Mouse (Mus musculus) left cerebral cortex, adult 18-20 months (tissue): ENCODE results near the gene Hagh. TPM values are rescaled to one million over a fixed set of nuclear protein-coding genes. Genes with fewer than 3 reads are reported as not detected.

Experiments used
- DNase-seq, 2 experiments: peaks; one replicate each; pipeline ENCODE4 v3.0.0; 2021 to 2022; ENCODE audit warnings: low spot score in 2 of 2, mixed read lengths in 1 of 2
- long read RNA-seq, 2 experiments: library from polyadenylated mRNA; stranded (forward); transcript quantifications; one replicate each; pipeline ENCODE4 v2.0.0; 2021
- total RNA-seq, 2 experiments: library from RNA; stranded (reverse); gene quantifications; 2 replicates each; pipeline ENCODE4 v1.2.3; 2021

The Hagh gene
- 100 to 1,000 TPM; 136 to 146 TPM for total RNA-seq
- long read RNA-seq, experiment 1, transcript Hagh-202 (9 exons, 1,191 nt): major isoform, 136 of 151 reads
- long read RNA-seq, experiment 1, partial matches to known transcripts: 7 of 151 reads
- long read RNA-seq, experiment 1, other reads (novel, unspliced or antisense): 8 of 151 reads
- long read RNA-seq, experiment 2, transcript Hagh-202 (9 exons, 1,191 nt): major isoform, 127 of 146 reads
- long read RNA-seq, experiment 2, partial matches to known transcripts: 2 of 146 reads
- long read RNA-seq, experiment 2, other reads (novel, unspliced or antisense): 17 of 146 reads

DNA sequence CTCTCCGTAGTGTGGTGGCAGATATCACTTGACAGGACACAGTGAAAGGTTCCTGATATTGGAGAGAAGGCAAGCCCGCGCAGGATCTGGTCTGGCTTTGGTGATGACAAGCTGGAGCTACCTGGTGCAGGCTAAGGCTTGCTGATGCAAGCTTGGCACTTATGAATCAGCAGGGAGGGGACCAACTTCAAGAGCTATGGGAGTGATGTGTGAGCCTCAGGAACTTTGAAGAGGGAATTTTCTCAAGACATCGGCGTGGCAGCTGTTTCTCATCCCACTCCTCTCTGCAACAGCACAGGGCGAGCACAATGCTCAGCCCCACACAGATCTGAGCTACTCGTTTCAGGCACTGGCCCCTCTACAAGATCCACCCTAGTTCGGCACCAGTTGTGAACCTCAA is at the start of gene Hagh:
TSS of gene Hagh (plus strand) at position 302 of the 400 bp plus-strand sequence.
- DNase-seq: no peak

DNA sequence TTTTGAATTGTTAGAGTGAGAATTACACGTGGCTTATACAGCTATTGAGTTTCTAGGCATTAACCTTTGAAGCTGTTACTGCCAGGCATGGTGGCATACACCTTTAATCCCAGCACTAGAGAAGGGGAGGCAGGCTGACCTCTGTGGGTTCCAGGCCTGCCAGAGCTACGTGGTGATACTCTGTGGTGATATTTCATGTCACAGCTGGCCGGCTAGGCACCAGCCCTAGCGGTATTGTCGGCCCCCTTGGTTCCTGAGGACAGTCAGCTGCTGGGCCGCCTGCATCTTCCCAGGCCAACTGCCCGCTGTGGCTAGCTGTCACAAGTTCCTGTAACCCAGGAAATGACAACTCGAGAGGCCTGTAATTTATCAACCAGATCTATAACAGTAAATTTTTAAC is 47.8 kb upstream of the Hagh start:
- DNase-seq: no peak

DNA sequence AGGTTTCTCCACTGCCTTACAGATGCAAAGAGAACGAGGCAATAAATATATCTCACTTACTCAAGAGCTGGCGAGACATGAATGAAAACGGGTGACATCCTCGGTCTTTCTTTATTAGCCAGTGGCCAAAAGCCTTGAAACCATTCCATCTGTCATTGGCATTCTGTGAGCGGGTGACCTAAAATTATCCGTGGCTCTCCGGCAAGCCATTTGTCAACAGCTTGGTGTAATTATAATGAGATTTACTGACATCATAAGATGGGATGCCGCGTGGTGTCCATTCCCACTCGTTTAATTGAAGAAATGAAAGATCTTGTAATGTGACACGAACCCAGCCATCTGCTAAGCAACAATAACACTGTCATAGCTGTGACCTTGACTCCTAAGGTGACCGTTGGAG is 45.2 kb upstream of the Hagh start:
- DNase-seq: no peak

DNA sequence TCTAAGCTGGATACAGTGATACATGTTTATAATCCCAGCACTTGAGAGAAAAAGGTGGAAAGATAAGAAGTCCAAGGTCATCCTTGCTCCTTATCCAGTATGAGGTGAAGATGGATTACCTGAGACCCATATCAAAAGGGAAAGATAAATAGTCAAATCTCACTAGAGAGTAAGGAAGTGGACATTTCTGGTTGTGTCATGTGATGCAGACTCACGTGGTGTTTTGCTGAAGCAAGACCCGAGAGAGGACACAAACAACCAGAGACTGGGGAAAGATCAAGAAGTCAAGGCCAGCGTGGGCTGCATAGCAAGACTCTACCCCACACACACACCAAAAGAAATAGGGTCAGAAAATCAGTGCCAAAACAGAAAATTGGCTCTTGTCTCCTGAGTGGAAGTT is 43.0 kb upstream of the Hagh start:
- DNase-seq: no peak

DNA sequence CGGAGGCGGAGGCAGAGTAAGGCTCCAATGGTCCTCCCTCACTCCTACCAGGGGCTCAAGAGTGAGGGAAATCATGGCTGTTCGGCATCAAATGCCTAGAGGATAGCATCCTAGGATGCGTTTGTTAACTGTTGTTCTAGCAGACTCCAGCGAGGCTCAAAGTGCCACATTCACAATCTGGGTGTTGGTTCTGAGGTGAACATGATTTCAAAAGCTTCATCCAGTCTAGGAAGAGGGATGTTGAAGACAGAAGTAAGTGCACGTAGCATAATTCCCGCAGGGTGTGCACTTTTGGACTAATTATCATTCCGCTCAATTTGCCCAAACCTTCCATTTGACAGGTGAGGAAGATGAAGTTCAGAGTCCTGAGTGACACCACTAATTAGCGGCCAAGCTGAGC is 41.7 kb upstream of the Hagh start:
- no peak for DNase-seq

DNA sequence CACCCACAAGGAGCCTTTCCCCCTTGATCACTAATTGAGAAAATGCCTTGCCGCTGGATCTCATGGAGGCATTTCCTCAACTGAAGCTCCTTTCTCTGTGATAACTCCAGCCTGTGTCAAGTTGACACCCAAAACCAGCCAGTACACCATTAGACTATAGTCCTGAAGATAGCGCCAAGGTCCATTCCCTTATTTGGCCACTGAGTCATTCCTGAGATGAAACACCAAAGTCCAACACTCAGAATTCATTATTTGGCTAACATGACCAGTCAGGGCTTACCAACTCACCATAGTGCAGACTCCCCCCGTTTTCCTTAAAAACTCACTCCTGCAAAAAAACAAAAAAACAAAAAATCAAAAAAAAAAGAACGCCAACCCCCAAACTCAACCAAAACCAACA is 40.5 kb upstream of the Hagh start:
- no peak for DNase-seq

DNA sequence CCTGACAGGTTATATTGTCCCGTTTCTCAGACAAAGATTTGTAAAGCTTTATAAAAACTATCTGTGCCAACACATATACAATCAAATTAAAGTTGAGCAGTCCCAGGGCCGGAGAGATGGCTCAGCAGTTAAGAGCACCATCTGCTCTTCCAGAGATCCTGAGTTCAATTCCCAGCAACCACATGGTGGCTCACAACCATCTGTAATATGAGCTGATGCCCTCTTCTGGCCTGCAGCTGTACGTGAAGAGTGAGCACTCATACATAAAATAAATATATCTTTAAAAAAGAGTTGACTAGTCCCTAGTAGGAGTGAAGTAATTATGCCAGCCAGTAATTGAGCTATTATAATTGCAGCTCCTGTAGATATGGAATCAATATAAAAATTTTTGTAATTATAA is 39.4 kb upstream of the Hagh start:
- DNase-seq: no peak

DNA sequence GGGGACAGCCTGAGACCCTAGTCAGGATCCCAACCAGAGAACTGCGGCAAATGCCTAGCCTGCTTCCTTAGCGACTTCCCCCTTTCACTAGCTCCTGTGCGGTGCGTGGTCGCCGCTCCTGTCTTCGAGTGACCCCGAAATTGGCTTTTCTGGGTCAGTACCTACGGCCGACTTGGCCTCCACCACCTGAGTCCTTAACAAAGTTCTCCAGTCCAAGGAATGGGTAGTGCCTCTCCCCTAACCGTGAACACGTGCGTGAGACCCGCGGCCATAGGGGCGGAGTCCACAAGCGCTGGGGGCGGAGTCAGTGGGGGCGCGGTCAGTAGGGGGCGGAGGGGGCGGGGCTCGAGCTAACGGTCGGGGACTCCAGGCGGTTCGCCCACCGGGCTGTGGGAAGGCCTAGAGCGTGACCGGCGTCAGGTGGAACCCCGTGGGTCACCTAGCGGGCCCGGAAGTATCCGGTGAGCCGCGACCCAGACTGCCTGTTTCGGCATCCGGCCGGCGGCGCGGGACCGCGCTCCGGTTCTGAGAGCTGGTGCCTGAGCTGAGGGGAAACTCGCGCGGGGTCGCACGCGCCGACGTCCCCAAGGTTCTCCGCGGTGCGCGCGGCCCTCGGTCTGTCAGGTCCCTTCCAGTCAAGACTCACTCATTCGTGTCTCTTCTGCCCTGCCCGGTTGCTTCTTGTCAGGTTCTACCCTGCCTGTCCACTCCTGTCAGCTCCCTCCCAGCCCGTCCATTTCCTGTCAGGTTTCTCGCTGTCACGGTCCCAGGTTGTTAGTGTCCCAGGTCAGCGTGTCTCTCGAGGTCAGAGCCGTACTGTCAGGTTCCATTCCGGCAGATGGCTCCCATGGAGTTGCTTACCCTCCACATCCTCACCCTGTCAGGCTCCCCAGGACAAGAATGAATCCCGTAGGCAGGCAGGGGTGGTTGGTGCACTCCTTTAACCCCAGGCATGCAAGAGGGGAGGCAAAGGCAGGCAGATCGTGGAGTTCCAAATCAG is 35.7 kb upstream of the Hagh start, which contains the start of gene Meiob:
TSS of gene Meiob (plus strand) at position 338 of the 1,000 bp plus-strand sequence.
- peak; percentile 5 to 19 for DNase-seq

DNA sequence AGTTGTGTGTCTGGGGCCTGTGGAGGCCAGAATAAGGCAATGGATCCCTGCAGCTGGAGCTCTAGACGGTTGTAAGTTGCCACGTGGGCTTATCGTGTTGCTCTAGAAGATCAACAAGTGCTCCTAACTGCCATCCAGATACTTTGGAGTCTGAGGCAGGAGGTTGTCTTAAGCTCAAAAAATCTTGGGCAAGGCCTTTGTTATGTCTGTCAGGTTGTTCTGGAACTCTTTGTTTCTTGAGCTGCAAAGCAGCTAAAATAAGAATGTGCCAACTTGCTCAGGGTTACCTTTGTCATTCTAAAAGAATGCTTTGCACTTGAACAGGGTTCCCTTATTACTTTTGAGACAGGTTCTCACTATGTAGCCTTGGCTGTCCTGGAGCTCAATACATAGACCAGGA is 28.7 kb upstream of the Hagh start:
- no peak for DNase-seq

DNA sequence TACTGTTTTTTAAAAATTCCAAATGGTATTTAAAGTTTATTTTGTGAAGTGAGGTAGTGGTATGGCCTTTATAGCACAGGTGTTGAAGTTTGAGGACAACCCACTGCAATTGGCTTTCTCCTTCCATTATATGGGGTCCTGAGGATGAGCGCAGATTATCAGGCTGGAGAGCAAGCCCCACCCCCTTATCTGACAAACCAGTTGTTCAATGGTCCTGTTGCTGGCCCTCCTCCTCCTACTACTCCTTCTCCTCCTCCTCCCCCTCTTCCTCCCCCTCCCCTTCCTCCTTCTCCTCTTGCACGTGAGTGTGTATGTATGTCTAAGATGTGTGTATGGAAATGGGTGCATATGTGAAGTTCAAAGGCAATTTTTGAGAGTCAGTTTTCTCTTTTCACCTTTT is 27.7 kb upstream of the Hagh start:
- DNase-seq: no peak

DNA sequence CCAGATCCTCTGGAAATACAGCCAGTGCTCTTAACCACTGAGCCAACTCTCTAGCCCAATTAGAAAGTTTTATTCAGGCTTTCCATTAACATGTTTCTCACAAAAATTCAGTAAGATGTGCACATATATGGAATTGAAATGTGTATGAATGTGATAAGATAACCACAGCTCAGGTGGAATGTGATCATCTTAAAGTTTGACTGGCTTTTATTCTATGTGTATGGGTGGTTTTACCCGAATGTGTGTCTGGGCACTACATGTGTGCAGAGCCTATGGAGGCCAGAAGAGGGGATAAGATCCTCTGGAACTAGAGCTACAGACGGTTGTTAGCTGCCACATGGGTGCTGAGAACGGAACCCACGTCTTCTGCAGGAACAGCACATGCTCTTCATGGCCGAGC is 24.7 kb upstream of the Hagh start:
- no peak for DNase-seq

DNA sequence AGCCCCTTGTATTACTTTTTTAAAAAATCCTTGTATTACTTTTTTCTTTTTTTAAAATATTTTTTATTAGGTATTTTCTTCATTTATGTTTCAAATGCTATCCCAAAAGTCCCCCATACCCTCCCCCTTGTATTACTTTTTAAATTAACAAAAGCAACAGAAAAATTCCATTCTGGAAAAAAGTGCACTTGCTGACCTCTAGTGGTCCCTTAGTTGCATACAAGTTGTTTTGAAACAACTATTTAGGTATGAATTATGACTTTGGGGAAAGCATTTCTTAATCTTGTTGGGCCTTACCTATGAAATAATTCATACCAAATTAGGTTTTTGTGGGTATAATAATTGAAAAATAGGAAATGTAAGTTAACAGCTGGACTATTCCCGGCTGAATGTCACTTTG is 22.4 kb upstream of the Hagh start:
- DNase-seq: no peak

DNA sequence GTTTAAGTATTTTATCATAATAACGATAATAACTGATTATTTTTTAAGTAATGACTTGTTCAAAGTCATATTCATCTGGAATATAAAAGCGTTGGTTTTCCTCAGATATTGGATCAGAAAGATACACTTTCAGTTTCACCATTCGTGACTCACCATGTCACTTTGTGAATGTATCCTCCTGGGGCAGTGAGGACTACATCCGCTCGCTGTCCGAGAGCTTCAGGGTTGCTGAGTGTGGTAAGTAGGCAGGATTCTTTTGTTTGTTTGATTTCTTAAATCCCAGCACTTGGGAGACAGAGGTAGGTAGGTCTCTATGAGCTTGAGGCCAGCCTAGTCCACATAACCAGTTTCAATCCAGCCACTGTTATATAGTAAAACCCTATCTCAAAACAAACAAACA is 21.8 kb upstream of the Hagh start:
- DNase-seq: no peak

DNA sequence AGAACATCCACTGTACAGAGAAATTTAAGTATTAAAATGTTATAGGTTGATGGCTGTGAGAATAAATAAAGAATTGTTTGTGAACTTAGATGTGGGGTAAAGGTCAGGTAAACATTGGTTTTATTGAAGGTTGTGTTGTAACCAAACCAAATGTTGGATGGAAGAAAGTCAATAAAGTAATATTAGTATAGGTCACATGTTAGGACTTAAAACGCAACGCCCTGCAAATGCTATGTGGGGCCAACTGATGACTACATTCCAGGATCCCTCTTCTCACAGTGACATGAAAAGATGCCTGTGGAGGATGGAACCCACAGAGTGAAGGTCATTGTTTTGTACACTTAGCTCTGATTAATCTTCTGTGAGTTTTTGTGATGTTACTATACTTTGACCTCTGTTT is 20.5 kb upstream of the Hagh start:
- no peak for DNase-seq

DNA sequence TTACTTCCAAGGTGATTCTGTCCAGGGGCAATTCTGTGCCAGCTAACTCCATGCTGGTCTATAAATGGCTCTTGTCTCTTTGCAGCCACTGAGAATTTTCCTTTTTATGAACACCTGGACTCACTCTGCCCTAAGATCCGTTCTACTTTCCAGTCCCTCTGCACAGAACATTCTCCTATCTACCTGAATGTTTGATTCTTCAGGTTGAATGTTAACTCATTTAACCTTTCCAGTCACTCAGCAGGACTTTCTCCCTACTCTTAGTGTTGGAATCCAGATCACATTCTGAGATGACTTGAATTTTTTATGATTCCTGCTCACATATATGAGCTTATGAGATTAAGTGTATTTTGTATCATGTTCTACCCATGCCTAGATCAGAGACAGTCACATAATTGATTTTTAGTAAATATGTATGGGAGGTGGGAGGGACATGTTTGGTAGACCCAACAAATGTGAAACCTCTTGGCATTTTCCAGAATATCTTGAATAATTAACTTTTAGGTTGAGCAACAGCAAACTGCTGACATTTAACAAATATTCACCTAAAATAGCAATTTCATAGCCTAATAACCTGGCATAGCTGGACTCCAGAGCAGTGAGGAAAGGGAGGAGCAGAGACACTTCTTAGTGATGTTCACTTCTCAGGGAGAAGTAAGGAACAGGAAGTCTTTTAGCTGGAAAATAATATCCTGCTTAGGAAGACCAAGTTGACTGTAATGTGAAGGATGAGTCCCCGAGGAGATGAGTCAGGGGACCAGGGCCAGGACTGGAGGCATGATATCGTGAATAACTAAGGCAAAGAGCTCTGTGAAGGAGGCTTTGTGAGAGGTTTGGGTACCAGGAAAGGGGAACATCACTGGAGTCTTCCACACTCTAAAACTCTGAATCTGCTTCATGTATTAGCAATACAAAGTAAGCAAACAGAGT is 18.3 kb upstream of the Hagh start:
- DNase-seq: no peak

DNA sequence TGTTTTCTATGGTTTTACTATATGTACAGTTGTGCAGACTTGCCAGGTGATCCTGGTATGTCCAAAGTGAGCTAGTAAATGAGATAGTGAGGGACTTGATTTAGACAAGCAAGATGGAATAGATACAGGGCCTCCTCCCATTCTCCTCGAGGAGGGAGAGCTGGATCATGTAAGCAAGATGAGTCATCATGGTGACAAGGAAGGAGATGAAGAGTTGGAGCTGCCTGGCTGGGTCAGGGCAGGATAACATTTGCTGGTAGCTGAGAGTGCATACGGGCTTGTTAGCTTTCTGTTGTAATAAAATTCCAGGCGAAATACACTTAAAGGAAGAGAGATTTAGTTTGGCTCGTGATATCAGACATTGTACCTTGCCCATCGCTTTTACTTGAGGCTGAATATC is 398 bp downstream of the Hagh start:
- no peak for DNase-seq

DNA sequence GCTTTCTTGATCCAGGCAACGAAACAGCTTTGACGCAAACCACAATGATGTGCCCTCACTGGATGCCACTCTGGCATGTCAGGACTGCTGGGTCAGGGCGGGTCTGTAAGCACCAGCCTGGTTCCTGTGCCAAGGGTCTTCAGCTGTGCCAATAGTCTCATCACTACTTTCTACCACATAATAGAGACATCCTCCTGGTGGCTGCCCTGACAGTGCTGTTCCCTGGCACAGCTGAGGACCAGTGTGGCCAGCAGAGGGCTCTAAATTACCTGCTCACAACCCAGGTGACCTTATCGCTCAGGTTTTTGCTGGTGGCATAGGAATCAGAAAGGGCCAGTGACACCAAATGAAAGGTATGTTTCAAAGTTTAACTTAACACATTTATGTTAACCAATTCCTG is 1.2 kb downstream of the Hagh start:
- no peak for DNase-seq

DNA sequence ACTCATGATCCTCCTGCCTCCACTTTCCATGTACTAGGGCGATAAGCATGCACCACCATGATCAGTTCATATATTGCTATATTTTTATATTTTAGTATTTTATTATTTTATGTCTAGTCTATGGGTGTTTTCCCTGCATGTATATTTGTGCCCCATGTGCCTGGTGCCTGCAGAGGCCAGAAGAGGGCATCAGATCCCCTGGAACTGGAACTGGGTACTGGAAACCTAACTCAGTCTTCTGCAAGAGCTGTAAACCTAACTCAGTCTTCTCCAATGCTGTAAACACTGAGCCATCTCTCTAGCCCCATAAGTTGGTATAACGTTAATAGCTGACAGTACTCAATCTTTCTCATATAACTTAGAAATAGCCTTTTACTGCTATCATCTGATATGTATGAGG is 2.7 kb downstream of the Hagh start:
- DNase-seq: no peak

DNA sequence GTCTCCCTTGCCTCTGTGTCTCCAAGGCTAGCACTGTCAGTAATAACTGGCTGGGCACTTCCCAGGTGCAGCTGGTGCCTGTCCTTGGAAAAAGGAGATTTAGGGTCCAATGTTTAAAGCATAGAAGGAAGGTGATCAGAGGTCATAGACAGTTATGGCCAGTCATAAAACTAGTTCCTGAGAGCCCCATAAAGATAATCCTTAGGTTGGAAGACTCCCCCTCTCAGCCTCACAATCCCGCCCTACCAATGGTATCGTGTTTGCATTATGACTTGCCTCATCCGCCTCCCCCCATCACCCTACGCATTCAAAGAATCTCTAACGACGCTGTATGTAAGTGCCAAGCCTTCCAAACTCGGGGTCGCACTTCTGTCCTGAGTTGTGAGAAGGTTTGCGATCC is 4.6 kb downstream of the Hagh start:
- no peak for DNase-seq

DNA sequence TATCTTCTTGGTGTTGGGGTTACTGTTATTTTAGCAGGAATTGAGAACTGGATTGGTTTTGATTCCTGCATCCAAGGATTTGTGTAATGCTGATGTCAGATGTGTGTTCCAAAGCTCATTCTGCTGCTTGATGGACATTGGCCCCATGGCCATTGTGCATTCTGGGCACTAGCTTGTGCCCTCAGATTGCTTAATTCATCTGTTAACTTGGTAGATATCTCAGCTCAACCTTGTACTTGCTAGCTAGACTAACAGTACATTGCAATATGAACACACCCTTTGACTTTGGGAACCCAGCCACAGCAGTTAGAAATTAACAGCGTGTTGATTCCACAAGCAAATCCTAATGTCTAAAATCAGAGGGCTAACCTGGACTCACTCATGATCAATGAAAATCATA is 7.4 kb downstream of the Hagh start:
- DNase-seq: no peak

DNA sequence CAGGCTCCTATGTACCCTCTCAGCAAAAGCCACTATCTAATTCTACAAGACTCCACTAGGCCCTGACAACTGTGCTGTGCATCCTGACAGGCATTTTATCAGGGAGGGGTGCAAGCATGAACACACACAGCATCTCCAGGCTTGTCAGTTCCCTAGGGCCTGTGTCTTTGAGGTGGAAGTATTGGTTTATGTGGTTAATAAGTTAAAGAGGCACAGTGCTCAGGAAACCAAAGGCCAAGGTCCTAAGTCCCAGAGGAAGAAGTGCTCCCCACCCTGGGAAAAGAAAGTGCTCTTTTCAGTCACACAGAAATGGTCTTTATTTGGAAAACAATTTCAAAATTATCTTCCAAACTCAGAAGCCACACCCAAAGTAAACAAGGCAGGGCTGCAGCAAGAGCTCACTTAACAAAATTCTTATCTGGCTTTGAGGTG is 8.7 kb downstream of the Hagh start:
- no peak for DNase-seq
